Mouse (Mus musculus): ENCODE results near the gene Glis3. TPM values are rescaled to one million over a fixed set of nuclear protein-coding genes. Genes with fewer than 3 reads are reported as not detected.

Gene Glis3
- polyA plus RNA-seq, 1 experiment, result 0.02 TPM

DNA sequence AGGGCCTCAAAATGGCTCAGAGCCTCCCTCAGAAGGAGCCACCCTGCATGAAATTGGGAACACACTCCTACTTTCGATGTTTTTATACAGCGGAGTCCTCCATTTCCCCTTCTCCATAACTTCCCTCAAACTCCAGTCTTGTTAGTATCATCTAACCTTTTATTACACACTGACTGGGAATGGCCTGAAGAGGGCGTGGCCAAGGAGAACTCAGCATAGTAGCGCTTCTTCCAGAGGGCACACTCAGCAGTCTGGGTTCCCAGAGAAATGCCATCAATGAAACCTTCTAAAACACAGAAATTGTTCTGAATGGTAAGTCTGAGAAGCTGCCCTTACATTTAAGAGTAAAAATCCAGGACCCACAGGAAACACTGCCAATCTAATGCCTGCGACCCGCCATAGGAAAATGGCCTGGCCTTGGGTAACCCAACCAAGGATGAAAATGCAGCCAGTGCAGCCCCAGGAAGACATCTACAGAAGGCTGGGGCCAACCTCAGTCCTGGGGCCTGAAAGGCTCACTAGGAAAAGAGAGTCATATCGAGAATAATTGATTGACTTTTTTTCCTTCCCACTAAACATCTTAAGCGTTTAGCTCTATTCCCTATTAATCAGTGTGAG, 159.6 kb downstream of the Glis3 start:
- no peaks in the 10 kb centered on the region for H3K9me3 ChIP-seq (ENCODE audit: control insufficient read depth, low read length)
- H3K36me3 ChIP-seq (ENCODE audit: control insufficient read depth), result no peaks in the 10 kb centered on the region
- no peak for TF ChIP-seq TAL1 (IDR thresholded peaks at IDR 0.05; ENCODE audit: low read length)
- TF ChIP-seq GATA1 (IDR thresholded peaks at IDR 0.05; ENCODE audit: low read length), result no peak
- H3K27me3 ChIP-seq (ENCODE audit: control insufficient read depth), result no peaks in the 10 kb centered on the region
- H3K4me3 ChIP-seq (replicated peaks), result no peak overlapping the region
- H3K4me1 ChIP-seq (ENCODE audit: control insufficient read depth), result no peaks in the 10 kb centered on the region

DNA sequence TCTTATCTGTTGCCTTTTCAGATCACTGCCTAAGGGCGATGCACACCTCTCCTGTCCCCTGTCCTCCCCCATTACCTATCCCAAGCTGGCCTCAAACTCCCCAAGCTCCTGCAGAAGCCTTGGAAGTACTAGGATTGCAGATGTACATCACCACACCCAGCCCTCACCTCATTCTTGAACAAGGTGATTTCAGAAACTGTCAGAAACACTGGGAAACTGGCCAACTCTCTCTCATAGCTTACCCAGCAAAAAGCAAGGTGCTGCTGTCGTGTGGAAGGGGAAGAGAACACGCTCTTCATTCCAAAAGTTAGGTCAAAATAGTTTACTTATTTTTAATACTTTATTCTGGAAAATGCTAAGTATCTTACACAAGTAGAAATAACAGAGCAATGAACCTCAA, 160.6 kb downstream of the Glis3 start:
- no peaks in the 10 kb centered on the region for H3K36me3 ChIP-seq (ENCODE audit: control insufficient read depth)
- TF ChIP-seq GATA1 (IDR thresholded peaks at IDR 0.05; ENCODE audit: low read length) (no peak), TAL1 (IDR thresholded peaks at IDR 0.05; ENCODE audit: low read length) (no peak)
- no peaks in the 10 kb centered on the region for H3K27me3 ChIP-seq (ENCODE audit: control insufficient read depth)

GRCm38 (mm10) chr19:28518846-28519245, 161.0 kb downstream of the Glis3 start:
- Histone ChIP-seq H3K4me3 (replicated peaks) (no peak overlapping the region), H3K27me3 (ENCODE audit: control insufficient read depth) (no peaks in the 10 kb centered on the region), H3K4me1 (ENCODE audit: control insufficient read depth) (no peaks in the 10 kb centered on the region), H3K36me3 (ENCODE audit: control insufficient read depth) (no peaks in the 10 kb centered on the region), H3K9me3 (ENCODE audit: control insufficient read depth, low read length) (no peaks in the 10 kb centered on the region)
- TF ChIP-seq TAL1 (IDR thresholded peaks at IDR 0.05; ENCODE audit: low read length) (no peak), GATA1 (IDR thresholded peaks at IDR 0.05; ENCODE audit: low read length) (no peak)

More for the DNA sequence above, 160.6 kb downstream of the Glis3 start:
- Histone ChIP-seq H3K4me1 (ENCODE audit: control insufficient read depth) (no peaks in the 10 kb centered on the region), H3K9me3 (ENCODE audit: control insufficient read depth, low read length) (no peaks in the 10 kb centered on the region), H3K4me3 (replicated peaks) (no peak overlapping the region)

- Histone ChIP-seq H3K9me3 (ENCODE audit: control insufficient read depth, low read length) (no peaks in the 10 kb centered on the region), H3K36me3 (ENCODE audit: control insufficient read depth) (no peaks in the 10 kb centered on the region), H3K27me3 (ENCODE audit: control insufficient read depth) (no peaks in the 10 kb centered on the region), H3K4me3 (replicated peaks) (no peak overlapping the region), H3K4me1 (ENCODE audit: control insufficient read depth) (no peaks in the 10 kb centered on the region)
- TF ChIP-seq TAL1 (IDR thresholded peaks at IDR 0.05; ENCODE audit: low read length), result no peak
- no peak for TF ChIP-seq GATA1 (IDR thresholded peaks at IDR 0.05; ENCODE audit: low read length)
Observed at GRCm38 (mm10) chr19:28518266-28518665, 161.6 kb downstream of the Glis3 start.

DNA sequence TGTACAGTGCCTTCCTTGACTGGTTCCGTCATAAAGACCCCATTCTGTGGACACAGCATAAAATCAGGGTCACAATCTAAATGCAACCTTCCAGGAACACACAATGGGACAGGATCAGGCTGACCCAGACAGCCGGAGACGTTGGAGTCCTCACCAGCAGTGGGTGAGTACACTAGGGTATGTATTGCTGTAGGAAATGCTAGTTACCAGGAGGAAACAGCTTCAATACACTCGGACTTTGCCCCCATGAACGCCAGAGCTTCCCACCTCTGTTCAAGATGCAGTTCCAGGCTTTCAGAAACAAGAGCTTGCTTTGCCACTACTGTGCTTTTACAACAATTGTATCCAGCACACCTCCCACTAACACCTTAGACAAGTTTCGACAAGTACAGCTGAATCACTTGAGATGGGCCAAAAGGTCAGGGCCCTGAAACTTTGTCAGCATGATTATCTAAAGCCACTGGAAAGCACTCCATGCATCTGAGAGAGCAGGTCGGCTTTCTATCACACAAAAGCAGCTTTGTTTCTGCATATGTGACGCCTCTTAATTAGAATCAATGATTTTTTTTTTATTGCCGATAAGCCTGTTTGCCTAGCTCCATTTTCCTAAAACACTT, 162.3 kb downstream of the Glis3 start:
- H3K4me3 ChIP-seq (replicated peaks), result no peak overlapping the region
- H3K36me3 ChIP-seq (ENCODE audit: control insufficient read depth), result no peaks in the 10 kb centered on the region
- TF ChIP-seq TAL1 (IDR thresholded peaks at IDR 0.05; ENCODE audit: low read length), result no peak
- TF ChIP-seq GATA1 (IDR thresholded peaks at IDR 0.05; ENCODE audit: low read length), result no peak
- no peaks in the 10 kb centered on the region for H3K27me3 ChIP-seq (ENCODE audit: control insufficient read depth)
- no peaks in the 10 kb centered on the region for H3K9me3 ChIP-seq (ENCODE audit: control insufficient read depth, low read length)
- H3K4me1 ChIP-seq (ENCODE audit: control insufficient read depth), result no peaks in the 10 kb centered on the region

- TF ChIP-seq TAL1 (IDR thresholded peaks at IDR 0.05; ENCODE audit: low read length), result no peak
- TF ChIP-seq GATA1 (IDR thresholded peaks at IDR 0.05; ENCODE audit: low read length), result no peak
- Histone ChIP-seq H3K4me1 (ENCODE audit: control insufficient read depth) (no peaks in the 10 kb centered on the region), H3K27me3 (ENCODE audit: control insufficient read depth) (no peaks in the 10 kb centered on the region), H3K9me3 (ENCODE audit: control insufficient read depth, low read length) (no peaks in the 10 kb centered on the region), H3K36me3 (ENCODE audit: control insufficient read depth) (no peaks in the 10 kb centered on the region), H3K4me3 (replicated peaks) (no peak overlapping the region)
Observed at GRCm38 (mm10) chr19:28516487-28516886, 163.4 kb downstream of the Glis3 start.

DNA sequence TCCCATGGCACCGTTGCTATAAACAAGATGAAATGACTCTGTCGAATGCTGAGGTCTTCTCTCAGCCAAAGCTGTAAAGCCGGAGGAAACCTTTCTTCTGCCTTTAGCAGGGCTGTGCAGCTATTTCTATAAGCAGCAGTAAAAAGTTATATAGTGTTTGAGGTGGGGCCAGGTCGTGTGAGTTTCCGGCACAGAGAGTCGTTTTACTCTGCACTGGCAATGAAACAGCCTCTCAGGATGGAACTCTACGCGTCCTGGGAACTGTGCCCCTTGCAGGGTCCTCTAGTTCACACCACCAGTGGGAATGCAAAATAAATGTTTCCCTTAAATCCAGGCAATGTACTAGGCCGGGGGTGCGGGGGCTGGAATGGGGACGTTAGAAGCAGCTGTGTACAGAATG, 167.4 kb downstream of the Glis3 start:
- TF ChIP-seq GATA1 (IDR thresholded peaks at IDR 0.05; ENCODE audit: low read length), result no peak
- no peak for TF ChIP-seq TAL1 (IDR thresholded peaks at IDR 0.05; ENCODE audit: low read length)
- no peaks in the 10 kb centered on the region for H3K9me3 ChIP-seq (ENCODE audit: control insufficient read depth, low read length)
- no peaks in the 10 kb centered on the region for H3K27me3 ChIP-seq (ENCODE audit: control insufficient read depth)
- H3K4me1 ChIP-seq (ENCODE audit: control insufficient read depth), result no peaks in the 10 kb centered on the region
- H3K36me3 ChIP-seq (ENCODE audit: control insufficient read depth), result no peaks in the 10 kb centered on the region
- H3K4me3 ChIP-seq (replicated peaks), result no peak overlapping the region

DNA sequence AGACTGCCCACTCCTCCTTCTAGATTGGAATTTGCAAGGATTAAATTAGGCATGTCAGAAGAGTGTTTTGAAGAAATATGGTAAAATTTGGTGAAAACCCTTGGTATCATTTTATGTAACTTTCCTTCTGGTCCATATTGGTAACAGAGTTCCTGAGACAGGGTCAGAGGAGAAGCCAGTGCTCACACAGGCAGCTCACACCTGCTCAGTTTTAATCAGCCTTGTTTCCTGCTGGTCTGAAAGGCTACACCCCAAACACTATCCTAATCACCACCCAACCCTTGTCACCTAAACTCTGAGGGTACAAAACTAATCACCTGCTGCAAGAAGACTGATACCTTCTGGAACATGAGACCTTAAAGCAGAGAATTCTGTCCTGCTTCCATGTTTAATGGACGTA, 168.0 kb downstream of the Glis3 start:
- Histone ChIP-seq H3K4me3 (replicated peaks) (no peak overlapping the region), H3K36me3 (ENCODE audit: control insufficient read depth) (no peaks in the 10 kb centered on the region), H3K27me3 (ENCODE audit: control insufficient read depth) (no peaks in the 10 kb centered on the region), H3K9me3 (ENCODE audit: control insufficient read depth, low read length) (no peaks in the 10 kb centered on the region), H3K4me1 (ENCODE audit: control insufficient read depth) (no peaks in the 10 kb centered on the region)
- TF ChIP-seq TAL1 (IDR thresholded peaks at IDR 0.05; ENCODE audit: low read length) (no peak), GATA1 (IDR thresholded peaks at IDR 0.05; ENCODE audit: low read length) (no peak)

DNA sequence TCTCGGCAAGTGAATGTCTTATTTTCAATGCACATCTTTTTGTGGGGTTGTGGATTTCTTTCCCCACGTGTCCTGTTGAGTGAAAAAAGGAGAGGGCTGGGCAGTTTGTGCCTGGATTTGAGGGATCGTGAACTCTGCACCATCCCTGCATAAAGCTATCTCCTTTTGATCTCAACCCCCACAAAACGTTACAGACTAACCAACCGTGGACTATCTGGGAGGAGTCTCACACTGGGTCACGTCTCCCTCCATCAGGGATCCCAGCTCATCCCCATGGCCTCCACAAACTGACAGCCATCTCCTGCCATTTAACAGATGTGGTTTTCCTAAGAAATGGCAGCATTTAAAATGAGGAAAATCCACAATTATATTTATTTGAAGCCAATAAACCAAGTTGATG, 174.5 kb downstream of the Glis3 start:
- no peak overlapping the region for H3K4me3 ChIP-seq (replicated peaks)
- no peaks in the 10 kb centered on the region for H3K36me3 ChIP-seq (ENCODE audit: control insufficient read depth)
- H3K4me1 ChIP-seq (ENCODE audit: control insufficient read depth), result no peaks in the 10 kb centered on the region
- H3K27me3 ChIP-seq (ENCODE audit: control insufficient read depth), result no peaks in the 10 kb centered on the region
- no peaks in the 10 kb centered on the region for H3K9me3 ChIP-seq (ENCODE audit: control insufficient read depth, low read length)
- TF ChIP-seq TAL1 (IDR thresholded peaks at IDR 0.05; ENCODE audit: low read length), result no peak
- no peak for TF ChIP-seq GATA1 (IDR thresholded peaks at IDR 0.05; ENCODE audit: low read length)
